Mouse (Mus musculus): ENCODE data around the gene Tnfrsf1b.

DNA sequence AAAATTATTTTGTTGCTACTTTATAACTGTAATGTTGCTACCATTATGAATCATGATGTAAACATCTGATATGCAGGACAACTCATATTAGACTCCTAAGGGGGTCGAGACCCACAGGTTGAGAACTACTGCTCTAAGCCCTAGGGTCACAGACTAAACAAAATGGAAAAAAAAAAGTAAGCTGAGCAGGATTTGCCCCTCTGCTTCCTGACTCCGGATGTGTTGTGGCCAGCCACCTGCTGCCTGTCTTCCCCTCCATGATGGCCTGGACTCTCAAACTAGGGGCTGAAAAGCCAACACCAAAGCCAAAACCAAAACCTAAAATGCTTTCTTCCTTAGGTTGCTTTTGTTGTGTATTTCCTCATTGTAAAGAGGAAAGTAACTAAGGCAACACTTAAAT is 35.6 kb downstream of the Tnfrsf1b start:
- TF ChIP-seq CTCF (IDR thresholded peaks at IDR 0.05; ENCODE audit: borderline replicate concordance, insufficient read depth, low read depth, low read length), result no peak
- no peak for TF ChIP-seq POLR2A (IDR thresholded peaks at IDR 0.05; ENCODE audit: borderline replicate concordance, insufficient read depth, low read length)

All from cerebellum, adult 2 months (tissue).